Mouse (Mus musculus): ENCODE results near the gene Polg. TPM values are rescaled to one million over a fixed set of nuclear protein-coding genes. Genes with fewer than 3 reads are reported as not detected.

Gene Polg
- polyA plus RNA-seq, 1 experiment from 2014 or later, result 38.5 TPM

GRCm38 (mm10) chr7:79425804-79426203 lies 40.4 kb downstream of the Polg start:
- H3K9me3 ChIP-seq, result no peaks in the 10 kb centered on the region
- H3K27ac ChIP-seq, result no peak overlapping the region
- no peak overlapping the region for H3K4me3 ChIP-seq
- H3K36me3 ChIP-seq, result peaks cover 55% of the 10 kb centered on the region
- WGBS, result 77% methylated on average over 10 of the region's 10 CpGs
- DNase-seq (ENCODE audit: low spot score), result no peak
- H3K27me3 ChIP-seq (ENCODE audit: insufficient read depth, poor library complexity, severe bottlenecking), result no peaks in the 10 kb centered on the region
- H3K4me1 ChIP-seq (replicated peaks), result peaks cover 14% of the 10 kb centered on the region

- no peak for DNase-seq (ENCODE audit: low spot score)
- Histone ChIP-seq H3K27ac (no peak overlapping the region), H3K9me3 (no peaks in the 10 kb centered on the region), H3K27me3 (ENCODE audit: insufficient read depth, poor library complexity, severe bottlenecking) (no peaks in the 10 kb centered on the region), H3K36me3 (peaks cover 77% of the 10 kb centered on the region), H3K4me3 (no peak overlapping the region), H3K4me1 (replicated peaks) (peaks cover 8% of the 10 kb centered on the region; the same call in 1 of the 2 replicates)
- 92% methylated on average over 10 of the region's 10 CpGs for WGBS
These were observed 43.3 kb downstream of the Polg start for GRCm38 (mm10) chr7:79422876-79423275.

- WGBS, result 91% methylated on average over 7 of the region's 7 CpGs
- H3K9me3 ChIP-seq, result no peaks in the 10 kb centered on the region
- H3K27me3 ChIP-seq (ENCODE audit: insufficient read depth, poor library complexity, severe bottlenecking), result no peaks in the 10 kb centered on the region
- no peak for DNase-seq (ENCODE audit: low spot score)
- H3K4me3 ChIP-seq, result no peak overlapping the region
- H3K4me1 ChIP-seq (replicated peaks), result no peaks in the 10 kb centered on the region
- H3K27ac ChIP-seq, result no peak overlapping the region
- peaks cover 73% of the 10 kb centered on the region for H3K36me3 ChIP-seq
These were observed 46.2 kb downstream of the Polg start for GRCm38 (mm10) chr7:79419950-79420349.

GRCm38 (mm10) chr7:79414449-79415375 lies 51.5 kb downstream of the Polg start:
- H3K4me1 ChIP-seq (replicated peaks), result 0 out of 2 replicates have a peak, but pooled peaks cover 3% of the 10 kb centered on the region
- H3K9me3 ChIP-seq, result no peaks in the 10 kb centered on the region
- H3K4me3 ChIP-seq, result no peak overlapping the region
- no peaks in the 10 kb centered on the region for H3K27me3 ChIP-seq (ENCODE audit: insufficient read depth, poor library complexity, severe bottlenecking)
- DNase-seq (ENCODE audit: low spot score), result no peak
- H3K27ac ChIP-seq, result no peak overlapping the region
- H3K36me3 ChIP-seq, result peaks cover 55% of the 10 kb centered on the region
- WGBS, result 95% methylated on average over 18 of the region's 18 CpGs

GRCm38 (mm10) chr7:79400296-79400695 lies 65.9 kb downstream of the Polg start:
- Histone ChIP-seq H3K27ac (no peak overlapping the region), H3K27me3 (ENCODE audit: insufficient read depth, poor library complexity, severe bottlenecking) (no peaks in the 10 kb centered on the region), H3K36me3 (peaks cover 26% of the 10 kb centered on the region; the same call in 1 of the 2 replicates), H3K4me1 (replicated peaks) (no peaks in the 10 kb centered on the region), H3K4me3 (no peak overlapping the region), H3K9me3 (no peaks in the 10 kb centered on the region)
- no peak for DNase-seq (ENCODE audit: low spot score)
- WGBS, result 89% methylated on average over 3 of the region's 3 CpGs

- Histone ChIP-seq H3K4me1 (replicated peaks) (peaks cover 1% of the 10 kb centered on the region; the same call in 1 of the 2 replicates), H3K27me3 (ENCODE audit: insufficient read depth, poor library complexity, severe bottlenecking) (no peaks in the 10 kb centered on the region), H3K36me3 (peaks cover 26% of the 10 kb centered on the region; the same call in 1 of the 2 replicates), H3K27ac (no peak overlapping the region), H3K4me3 (no peak overlapping the region), H3K9me3 (no peaks in the 10 kb centered on the region)
- 73% methylated on average over 12 of the region's 12 CpGs for WGBS
- no peak for DNase-seq (ENCODE audit: low spot score)
These were observed 67.2 kb downstream of the Polg start for GRCm38 (mm10) chr7:79398971-79399370.

GRCm38 (mm10) chr7:79398426-79398825 lies 67.7 kb downstream of the Polg start:
- H3K27me3 ChIP-seq (ENCODE audit: insufficient read depth, poor library complexity, severe bottlenecking), result no peaks in the 10 kb centered on the region
- H3K4me1 ChIP-seq (replicated peaks), result peaks cover 5% of the 10 kb centered on the region; the same call in 1 of the 2 replicates
- peaks cover 22% of the 10 kb centered on the region; the same call in 1 of the 2 replicates for H3K36me3 ChIP-seq
- H3K27ac ChIP-seq, result no peak overlapping the region
- 89% methylated on average over 8 of the region's 8 CpGs for WGBS
- no peak for DNase-seq (ENCODE audit: low spot score)
- H3K4me3 ChIP-seq, result no peak overlapping the region
- no peaks in the 10 kb centered on the region for H3K9me3 ChIP-seq

- 85% methylated on average over 10 of the region's 10 CpGs for WGBS
- H3K27ac ChIP-seq, result no peak overlapping the region
- no peak for DNase-seq (ENCODE audit: low spot score)
- no peaks in the 10 kb centered on the region for H3K27me3 ChIP-seq (ENCODE audit: insufficient read depth, poor library complexity, severe bottlenecking)
- peaks cover 14% of the 10 kb centered on the region; the same call in 1 of the 2 replicates for H3K36me3 ChIP-seq
- H3K4me3 ChIP-seq, result no peak overlapping the region
- H3K4me1 ChIP-seq (replicated peaks), result peaks cover 13% of the 10 kb centered on the region
- no peaks in the 10 kb centered on the region for H3K9me3 ChIP-seq
These were observed 68.7 kb downstream of the Polg start for GRCm38 (mm10) chr7:79397446-79397963.

Other genes with a start within 250 kb of the Polg start
- 8.0 and 10.1 TPM in 2 replicates for gene Abhd2, start 193.2 kb downstream of the Polg start, polyA plus RNA-seq (2016; fragmentation: Nextera tagmentation; extraction: Ambion mirVana)
- 0.27 and 0.58 TPM in 2 replicates for gene Rlbp1, start 79.3 kb downstream of the Polg start, polyA plus RNA-seq (2016; fragmentation: Nextera tagmentation; extraction: Ambion mirVana)
- gene Fanci, start 74.4 kb downstream of the Polg start, polyA plus RNA-seq (2016; fragmentation: Nextera tagmentation; extraction: Ambion mirVana), result 16.1 and 19.5 TPM in 2 replicates
- 0.12 and 0.67 TPM in 2 replicates for gene Rhcg, start 151.3 kb upstream of the Polg start, polyA plus RNA-seq (2016; fragmentation: Nextera tagmentation; extraction: Ambion mirVana)
- 16.1 and 16.5 TPM in 2 replicates for gene Ticrr, start 193.8 kb upstream of the Polg start, polyA plus RNA-seq (2016; fragmentation: Nextera tagmentation; extraction: Ambion mirVana)
- gene Kif7, start 249.4 kb upstream of the Polg start, polyA plus RNA-seq (2016; fragmentation: Nextera tagmentation; extraction: Ambion mirVana), result 5.2 and 5.9 TPM in 2 replicates

Measured in hindbrain, embryonic 10.5 days (tissue).